Mouse (Mus musculus) heart, embryonic 11.5 days (tissue): ENCODE data around the gene Slc1a4. TPM values are rescaled to one million over a fixed set of nuclear protein-coding genes. Genes with fewer than 3 reads are reported as not detected.

Source experiments
- ATAC-seq: fragments of 200-750 bp; cut with Nextera tagmentation; replicated peaks from 2 replicates; pipeline ENCODE4 v1.8.0; 2017; ENCODE audit warnings: moderate library complexity; ENCODE audit not compliant: insufficient number of reproducible peaks, low FRiP score, low TSS enrichment
- H3K27ac ChIP-seq: fragments of 300-500 bp; sonication (generic); 2 replicates; pipeline ENCODE4 v1.5.1; 2014; ENCODE audit warnings: mild to moderate bottlenecking, low read depth, low read length
- H3K27me3 ChIP-seq: fragments of 300-500 bp; sonication (generic); 2 replicates; pipeline ENCODE4 v1.6.1; 2014; ENCODE audit warnings: mild to moderate bottlenecking, low read length, mixed read lengths; ENCODE audit not compliant: control insufficient read depth, insufficient read depth
- H3K36me3 ChIP-seq: fragments of 300-500 bp; sonication (generic); 2 replicates; pipeline ENCODE4 v1.6.1; 2014; ENCODE audit warnings: mild to moderate bottlenecking, low read length, moderate library complexity, mixed read lengths; ENCODE audit not compliant: control insufficient read depth, insufficient read depth
- H3K4me1 ChIP-seq: fragments of 300-500 bp; sonication (generic); 2 replicates; pipeline ENCODE4 v1.6.1; 2014; ENCODE audit warnings: low read length; ENCODE audit not compliant: control insufficient read depth, insufficient read depth
- H3K4me2 ChIP-seq: fragments of 300-500 bp; sonication (generic); 2 replicates; pipeline ENCODE4 v1.6.1; 2014; ENCODE audit warnings: mild to moderate bottlenecking, moderate library complexity
- H3K4me3 ChIP-seq: fragments of 300-500 bp; sonication (generic); 2 replicates; pipeline ENCODE4 v1.5.1; 2014; ENCODE audit warnings: low read depth, low read length
- H3K9ac ChIP-seq: fragments of 300-500 bp; sonication (generic); 2 replicates; pipeline ENCODE4 v1.6.1; 2014; ENCODE audit warnings: mild to moderate bottlenecking, low read depth, low read length, moderate library complexity
- H3K9me3 ChIP-seq: fragments of 300-500 bp; sonication (generic); replicated peaks from 2 replicates; pipeline ENCODE4 v1.6.1; 2016; ENCODE audit warnings: low read length; ENCODE audit not compliant: control insufficient read depth
- WGBS: fragments of 180-500 bp; shearing (Covaris S2); extraction: QIAGEN DNeasy Blood & Tissue Kit; methylation state at CpG from one replicate; pipeline ENCODE4 v1.1.7; 2014; ENCODE audit not compliant: insufficient replicate concordance; 5-methylcytosine and 5-hydroxymethylcytosine counted together
- polyA plus RNA-seq: library from polyadenylated mRNA; unstranded; fragments of >200 nt; fragmentation: Nextera tagmentation; extraction: Ambion mirVana; gene quantifications from 2 replicates; pipeline ENCODE4 v1.2.1, GENCODE M21; 2014

The Slc1a4 gene
- polyA plus RNA-seq = 7.9 and 10.6 TPM in 2 replicates

DNA sequence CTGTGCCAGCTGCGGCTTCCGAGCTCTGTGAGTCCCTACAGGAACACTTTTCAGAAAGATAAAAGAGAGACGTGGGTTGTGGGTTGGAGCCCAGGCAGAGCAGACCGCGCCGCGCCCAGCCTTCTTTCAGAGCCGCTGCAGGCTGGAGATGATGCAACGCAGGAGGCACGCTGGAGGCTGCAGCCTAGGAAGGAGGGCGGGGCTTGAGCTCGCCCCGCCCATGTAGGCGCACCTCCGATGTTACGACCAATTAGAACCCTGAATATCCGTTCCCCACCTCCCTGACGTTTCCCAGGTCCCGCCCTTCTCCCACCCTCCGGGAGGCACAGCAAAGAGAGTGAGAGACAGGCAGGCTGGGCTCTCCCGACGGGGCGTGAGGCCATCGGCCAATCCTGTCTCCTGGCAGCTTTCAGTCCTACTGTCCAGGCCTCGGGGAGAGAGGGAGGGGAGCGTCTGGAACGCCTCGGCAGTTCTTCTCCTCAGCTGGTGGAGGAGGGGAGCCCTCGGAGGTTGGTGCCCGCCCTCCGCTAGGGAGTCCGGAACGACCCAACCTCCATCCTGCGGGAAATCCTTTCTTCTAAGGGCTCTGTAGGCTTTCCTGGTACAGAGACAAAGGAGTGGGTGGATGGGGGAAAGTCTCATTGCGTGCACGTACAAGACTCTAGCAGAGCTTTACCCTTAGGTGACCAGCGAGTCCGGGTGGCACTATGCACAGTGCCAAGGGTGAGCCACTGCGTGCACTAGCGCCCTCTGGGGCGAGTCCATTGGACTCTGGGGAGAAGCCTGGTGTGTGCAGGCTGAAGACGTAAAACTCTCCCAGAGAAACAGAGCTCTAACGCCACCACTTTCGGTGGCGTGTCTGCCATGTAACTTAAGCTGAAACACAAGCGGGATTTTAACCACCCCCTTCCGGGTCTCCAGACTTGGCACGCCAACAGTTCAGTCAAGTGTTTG is at the start of gene Slc1a4:
Slc1a4 (minus strand) TSS at position 153 of the 954 bp plus-strand sequence.
- Histone ChIP-seq H3K27me3 (no peaks in the 10 kb centered on the region), H3K36me3 (no peaks in the 10 kb centered on the region), H3K9ac (peak within 1 kb of the TSS; percentile 82), H3K4me3 (peak within 1 kb of the TSS; percentile 68), H3K4me2 (peak within 1 kb of the TSS; percentile 99), H3K4me1 (no peaks in the 10 kb centered on the region), H3K9me3 (no peaks in the 10 kb centered on the region), H3K27ac (peak within 1 kb of the TSS; percentile 94)
- peak; percentile 99 for ATAC-seq
- under 1% methylated on average over 47 of the region's 48 CpGs for WGBS

- no peak overlapping the region for H3K9ac ChIP-seq
- no peaks in the 10 kb centered on the region for H3K36me3 ChIP-seq
- H3K4me1 ChIP-seq = no peaks in the 10 kb centered on the region
- H3K27ac ChIP-seq = no peak overlapping the region
- 77% methylated on average over 4 of the region's 4 CpGs for WGBS
- no peak overlapping the region for H3K4me2 ChIP-seq
- no peak overlapping the region for H3K4me3 ChIP-seq
- no peaks in the 10 kb centered on the region for H3K27me3 ChIP-seq
- no peak for ATAC-seq
- peaks cover 3% of the 10 kb centered on the region; the same call in 1 of the 2 replicates for H3K9me3 ChIP-seq
These were observed 47.6 kb upstream of the Slc1a4 start for GRCm38 (mm10) chr11:20380106-20380505.

DNA sequence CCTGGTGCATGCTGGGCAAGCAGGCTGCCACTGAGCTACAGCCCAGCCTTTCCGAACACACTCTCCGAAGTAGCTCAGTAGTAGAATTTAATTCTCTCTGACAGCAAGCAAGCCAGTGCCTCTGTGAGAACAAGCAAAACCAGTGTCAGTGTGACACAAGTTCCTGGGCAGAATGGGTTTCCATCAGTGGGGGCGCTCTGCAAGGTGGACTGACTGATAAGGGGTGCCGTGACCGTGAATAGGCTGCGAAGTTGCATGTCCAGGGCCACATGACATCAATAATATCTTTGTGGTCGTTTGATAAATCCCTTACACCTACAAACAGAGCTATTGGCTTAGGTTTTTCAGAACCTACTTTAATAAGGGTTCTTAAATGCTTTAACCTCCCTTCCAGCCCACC is 44.1 kb upstream of the Slc1a4 start:
- Histone ChIP-seq H3K27ac (no peak overlapping the region), H3K4me1 (no peaks in the 10 kb centered on the region), H3K9ac (no peak overlapping the region), H3K4me2 (no peak overlapping the region), H3K36me3 (no peaks in the 10 kb centered on the region), H3K4me3 (no peak overlapping the region), H3K27me3 (no peaks in the 10 kb centered on the region), H3K9me3 (peaks cover 3% of the 10 kb centered on the region; the same call in 1 of the 2 replicates)
- ATAC-seq = no peak
- WGBS = 82% methylated on average over 7 of the region's 7 CpGs

DNA sequence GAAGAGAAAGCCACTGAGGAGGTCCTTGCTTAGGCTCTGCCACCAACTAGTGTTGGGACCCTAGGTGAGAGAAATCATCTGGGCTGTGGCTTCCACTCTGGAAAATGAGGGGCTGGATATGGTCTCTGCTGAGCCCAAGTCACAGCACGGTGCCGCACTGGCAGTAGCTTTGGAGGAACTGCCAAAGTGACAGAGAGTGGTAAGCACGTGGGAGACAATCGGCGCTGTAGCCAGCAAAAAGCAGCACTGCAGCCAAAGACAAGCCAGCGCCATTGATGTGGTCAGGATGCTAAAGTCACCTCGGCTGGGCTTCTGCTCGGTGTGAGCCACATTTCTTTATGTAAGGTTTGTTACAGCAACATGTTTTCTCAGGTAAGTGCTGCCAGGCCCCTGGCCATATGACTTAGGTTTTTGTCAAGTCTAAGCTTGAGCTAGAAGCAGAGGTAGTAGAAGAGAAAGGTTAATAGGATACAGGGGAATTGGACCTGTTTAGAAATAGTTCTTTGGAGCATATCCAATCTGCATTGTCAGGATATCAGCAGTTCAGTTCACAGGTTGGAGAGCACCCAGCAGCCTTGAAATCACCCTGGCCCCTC is 40.2 kb upstream of the Slc1a4 start:
- Histone ChIP-seq H3K4me2 (no peak overlapping the region), H3K4me3 (no peak overlapping the region), H3K27ac (no peak overlapping the region), H3K9me3 (no peaks in the 10 kb centered on the region), H3K27me3 (no peaks in the 10 kb centered on the region), H3K4me1 (peaks cover 4% of the 10 kb centered on the region; the same call in 1 of the 2 replicates), H3K9ac (no peak overlapping the region), H3K36me3 (no peaks in the 10 kb centered on the region)
- no peak for ATAC-seq
- WGBS = 74% methylated on average over 8 of the region's 8 CpGs

DNA sequence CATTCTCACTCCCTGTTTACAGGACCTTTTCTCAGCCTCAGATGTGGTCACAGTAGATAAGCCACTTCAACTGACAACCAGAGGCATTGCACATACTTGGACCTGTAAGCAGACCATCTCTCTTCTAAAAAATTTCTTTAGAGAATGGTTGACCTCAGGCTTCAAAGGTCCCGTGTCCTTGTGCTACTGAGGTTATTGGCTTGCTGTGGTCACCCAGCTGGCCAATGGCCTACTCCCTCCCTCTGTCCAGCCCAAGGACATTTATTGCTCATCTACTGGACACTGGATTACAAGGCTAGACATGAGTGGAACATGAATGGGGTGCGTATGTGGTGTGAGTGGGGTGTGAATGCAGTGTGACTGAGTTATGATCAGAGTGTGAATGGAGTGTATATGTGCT is 38.0 kb upstream of the Slc1a4 start:
- no peak overlapping the region for H3K27ac ChIP-seq
- 77% methylated on average over 2 of the region's 2 CpGs for WGBS

GRCm38 (mm10) chr11:20366456-20366855 is 33.9 kb upstream of the Slc1a4 start:
- ATAC-seq = no peak
- WGBS = 87% methylated on average over 1 of the region's 1 CpGs
- H3K36me3 ChIP-seq = no peaks in the 10 kb centered on the region
- no peaks in the 10 kb centered on the region for H3K9me3 ChIP-seq
- H3K27ac ChIP-seq = no peak overlapping the region
- no peak overlapping the region for H3K9ac ChIP-seq
- H3K4me2 ChIP-seq = no peak overlapping the region
- H3K4me1 ChIP-seq = peaks cover 4% of the 10 kb centered on the region; the same call in 1 of the 2 replicates
- H3K4me3 ChIP-seq = no peak overlapping the region
- no peaks in the 10 kb centered on the region for H3K27me3 ChIP-seq

More for the DNA sequence above, 38.0 kb upstream of the Slc1a4 start:
- no peak overlapping the region for H3K9ac ChIP-seq
- ATAC-seq = no peak
- peaks cover 4% of the 10 kb centered on the region; the same call in 1 of the 2 replicates for H3K4me1 ChIP-seq
- no peaks in the 10 kb centered on the region for H3K27me3 ChIP-seq
- no peak overlapping the region for H3K4me3 ChIP-seq
- H3K9me3 ChIP-seq = no peaks in the 10 kb centered on the region
- no peak overlapping the region for H3K4me2 ChIP-seq
- no peaks in the 10 kb centered on the region for H3K36me3 ChIP-seq

DNA sequence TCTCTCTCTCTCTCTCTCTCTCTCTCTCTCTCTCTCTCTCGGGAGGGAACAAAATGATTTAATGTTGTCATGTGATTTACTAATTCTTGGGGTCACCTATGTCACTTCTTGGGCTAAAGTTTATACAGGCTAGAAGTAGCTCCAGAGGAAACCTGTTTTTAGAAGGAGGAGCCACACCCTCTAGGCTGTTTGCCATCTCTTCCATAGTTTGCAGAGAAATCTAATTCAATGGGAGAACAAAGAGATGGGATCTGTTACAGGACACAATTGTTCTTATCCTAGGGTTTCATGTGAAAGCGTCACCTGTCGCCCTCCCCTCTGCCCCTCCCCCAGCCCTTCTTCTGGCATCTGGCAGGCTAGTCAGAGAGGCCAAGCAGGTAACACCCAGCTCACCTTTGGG is 28.8 kb upstream of the Slc1a4 start:
- no peak for ATAC-seq
- no peaks in the 10 kb centered on the region for H3K36me3 ChIP-seq
- WGBS = 66% methylated on average over 3 of the region's 3 CpGs

DNA sequence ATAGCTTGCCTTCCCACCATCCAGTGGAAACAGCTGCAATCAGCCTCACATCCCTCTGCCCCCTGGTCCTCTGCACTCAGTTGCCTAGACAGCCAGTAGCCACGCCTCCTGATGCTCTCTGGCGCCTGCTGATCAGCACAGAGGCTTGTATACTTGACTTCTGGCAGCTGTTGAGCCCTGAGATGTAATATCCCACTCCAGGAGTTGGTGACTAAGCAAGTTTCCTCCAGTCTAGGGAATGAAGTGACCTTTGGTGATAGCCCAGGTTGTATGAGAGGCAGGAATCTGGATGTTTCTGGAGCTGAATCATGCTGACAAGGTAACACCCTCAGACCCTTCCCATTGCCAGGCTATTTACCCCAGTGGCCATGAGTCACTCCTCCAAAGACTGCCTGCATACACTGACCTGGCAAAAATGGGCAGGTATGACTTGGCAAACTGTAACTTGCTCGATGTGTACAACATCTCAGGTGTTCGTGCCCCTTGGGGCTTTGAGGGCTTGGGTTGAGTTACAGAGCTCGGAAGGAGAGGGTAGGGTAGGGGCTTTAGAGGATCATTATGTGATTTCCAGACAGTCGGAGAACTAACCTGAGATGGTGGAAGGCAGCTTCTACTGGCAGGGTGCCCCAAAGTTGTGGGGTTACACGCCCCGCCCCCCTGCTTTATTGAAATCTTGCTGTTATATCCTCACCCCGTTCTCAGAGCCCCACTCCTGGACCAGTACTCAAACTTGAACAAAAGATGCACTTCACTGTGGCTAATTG is 25.4 kb upstream of the Slc1a4 start:
- H3K4me1 ChIP-seq = no peaks in the 10 kb centered on the region
- no peak overlapping the region for H3K27ac ChIP-seq
- 70% methylated on average over 9 of the region's 9 CpGs for WGBS
- no peaks in the 10 kb centered on the region for H3K27me3 ChIP-seq
- ATAC-seq = no peak
- no peak overlapping the region for H3K9ac ChIP-seq
- no peak overlapping the region for H3K4me2 ChIP-seq
- H3K9me3 ChIP-seq = no peaks in the 10 kb centered on the region
- no peaks in the 10 kb centered on the region for H3K36me3 ChIP-seq
- no peak overlapping the region for H3K4me3 ChIP-seq

More for the DNA sequence above, 28.8 kb upstream of the Slc1a4 start:
- no peak overlapping the region for H3K9ac ChIP-seq
- no peak overlapping the region for H3K4me2 ChIP-seq
- H3K4me1 ChIP-seq = no peaks in the 10 kb centered on the region
- no peaks in the 10 kb centered on the region for H3K27me3 ChIP-seq
- no peak overlapping the region for H3K27ac ChIP-seq
- H3K9me3 ChIP-seq = no peaks in the 10 kb centered on the region
- no peak overlapping the region for H3K4me3 ChIP-seq
